Mouse (Mus musculus) forebrain, embryonic 11.5 days (tissue): ENCODE measurements at regions not wholly inside any gene's neighbourhood (a gene's known extent, or its start where the extent isn't known, plus 50 kb on each side); places are given as distances from the start of the nearest gene placed in this dataset.

ENCODE experiments used
- ATAC-seq: fragments of 200-750 bp; cut with Nextera tagmentation; replicated peaks from 2 replicates; pipeline ENCODE4 v1.8.0; 2017; ENCODE audit warnings: moderate TSS enrichment; ENCODE audit not compliant: low FRiP score
- DNase-seq: peaks from one replicate; pipeline ENCODE4 v3.0.0-alpha.2; 2017; ENCODE audit warnings: low spot score
- H3K27ac ChIP-seq: fragments of 300-500 bp; sonication (generic); 2 replicates; pipeline ENCODE4 v1.5.1; 2014; ENCODE audit warnings: low read depth, low read length
- H3K27me3 ChIP-seq: fragments of 300-500 bp; sonication (generic); 2 replicates; pipeline ENCODE4 v1.6.1; 2014; ENCODE audit warnings: mild to moderate bottlenecking, low read length, mixed read lengths; ENCODE audit not compliant: control insufficient read depth, insufficient read depth
- H3K36me3 ChIP-seq: fragments of 300-500 bp; sonication (generic); 2 replicates; pipeline ENCODE4 v1.6.1; 2014; ENCODE audit warnings: mild to moderate bottlenecking, low read length, moderate library complexity, mixed read lengths; ENCODE audit not compliant: control insufficient read depth, insufficient read depth
- H3K4me1 ChIP-seq: fragments of 300-500 bp; sonication (generic); replicated peaks from 2 replicates; pipeline ENCODE4 v1.6.1; 2014; ENCODE audit warnings: low read length, mixed read lengths; ENCODE audit not compliant: control insufficient read depth, insufficient read depth
- H3K4me2 ChIP-seq: fragments of 300-500 bp; sonication (generic); 2 replicates; pipeline ENCODE4 v1.6.1; 2014; ENCODE audit warnings: low read depth, mild to moderate bottlenecking, low read length, moderate library complexity, mixed read lengths; ENCODE audit not compliant: severe bottlenecking
- H3K4me3 ChIP-seq: fragments of 300-500 bp; sonication (generic); 2 replicates; pipeline ENCODE4 v1.5.1; 2014; ENCODE audit warnings: low read depth, low read length
- H3K9ac ChIP-seq: fragments of 300-500 bp; sonication (generic); 2 replicates; pipeline ENCODE4 v1.6.1; 2014; ENCODE audit warnings: low read length
- H3K9me3 ChIP-seq: fragments of 300-500 bp; sonication (generic); 2 replicates; pipeline ENCODE4 v1.6.1; 2016; ENCODE audit warnings: low read length, mixed read lengths; ENCODE audit not compliant: control insufficient read depth
- WGBS: fragments of 180-500 bp; shearing (Covaris S2); extraction: QIAGEN DNeasy Blood & Tissue Kit; methylation state at CpG from one replicate; pipeline ENCODE4 v1.1.7; 2014; 5-methylcytosine and 5-hydroxymethylcytosine counted together

GRCm38 (mm10) chr15:62076552-62077234, 1153.9 kb upstream of the A1bg start:
- Histone ChIP-seq H3K27me3 (no peaks in the 10 kb centered on the region), H3K9me3 (no peaks in the 10 kb centered on the region), H3K4me3 (no peak overlapping the region), H3K36me3 (no peaks in the 10 kb centered on the region), H3K4me1 (no peaks in the 10 kb centered on the region), H3K27ac (no peak overlapping the region), H3K4me2 (no peak overlapping the region), H3K9ac (no peak overlapping the region)
- no peak for DNase-seq
- WGBS: 93% methylated on average over 5 of the region's 5 CpGs
- no peak for ATAC-seq

- DNase-seq (no peak), ATAC-seq (no peak)
- H3K4me3 ChIP-seq: no peak overlapping the region
- no peak overlapping the region for H3K27ac ChIP-seq
- H3K4me2 ChIP-seq: no peak overlapping the region
- no peak overlapping the region for H3K9ac ChIP-seq
- H3K9me3 ChIP-seq: no peaks in the 10 kb centered on the region
- H3K36me3 ChIP-seq: no peaks in the 10 kb centered on the region
- H3K27me3 ChIP-seq: no peaks in the 10 kb centered on the region
- no peaks in the 10 kb centered on the region for H3K4me1 ChIP-seq
- 97% methylated on average over 4 of the region's 4 CpGs for WGBS
These were observed 1151.9 kb upstream of the A1bg start for GRCm38 (mm10) chr15:62074735-62075134.

- ATAC-seq: no peak
- H3K4me1 ChIP-seq: no peaks in the 10 kb centered on the region
- H3K4me2 ChIP-seq: no peak overlapping the region
- no peaks in the 10 kb centered on the region for H3K27me3 ChIP-seq
- no peak overlapping the region for H3K9ac ChIP-seq
- H3K36me3 ChIP-seq: no peaks in the 10 kb centered on the region
- 93% methylated on average over 5 of the region's 5 CpGs for WGBS
- H3K4me3 ChIP-seq: no peak overlapping the region
- DNase-seq: no peak
- no peaks in the 10 kb centered on the region for H3K9me3 ChIP-seq
- no peak overlapping the region for H3K27ac ChIP-seq
These were observed 1150.8 kb upstream of the A1bg start for GRCm38 (mm10) chr15:62073595-62073994.

- Histone ChIP-seq H3K27ac (no peak overlapping the region), H3K9me3 (no peaks in the 10 kb centered on the region), H3K4me2 (no peak overlapping the region), H3K36me3 (no peaks in the 10 kb centered on the region), H3K9ac (no peak overlapping the region), H3K4me1 (no peaks in the 10 kb centered on the region), H3K27me3 (no peaks in the 10 kb centered on the region), H3K4me3 (no peak overlapping the region)
- 94% methylated on average over 2 of the region's 2 CpGs for WGBS
- ATAC-seq: no peak
- no peak for DNase-seq
These were observed 1148.5 kb upstream of the A1bg start for GRCm38 (mm10) chr15:62071311-62071710.

- no peak for ATAC-seq
- no peaks in the 10 kb centered on the region for H3K36me3 ChIP-seq
- no peaks in the 10 kb centered on the region for H3K9me3 ChIP-seq
- no peak overlapping the region for H3K27ac ChIP-seq
- no peak overlapping the region for H3K4me3 ChIP-seq
- peak; percentile 30 for DNase-seq
- no peaks in the 10 kb centered on the region for H3K27me3 ChIP-seq
- no peak overlapping the region for H3K9ac ChIP-seq
- H3K4me2 ChIP-seq: no peak overlapping the region
- H3K4me1 ChIP-seq: no peaks in the 10 kb centered on the region
- WGBS: 78% methylated on average over 11 of the region's 11 CpGs
These were observed 1145.8 kb upstream of the A1bg start for GRCm38 (mm10) chr15:62068422-62069160.

GRCm38 (mm10) chr15:62064399-62064798, 1141.6 kb upstream of the A1bg start:
- DNase-seq (no peak), ATAC-seq (no peak)
- Histone ChIP-seq H3K4me2 (no peak overlapping the region), H3K36me3 (no peaks in the 10 kb centered on the region), H3K9ac (no peak overlapping the region), H3K4me3 (no peak overlapping the region), H3K4me1 (no peaks in the 10 kb centered on the region), H3K27me3 (no peaks in the 10 kb centered on the region), H3K27ac (no peak overlapping the region), H3K9me3 (no peaks in the 10 kb centered on the region)
- 86% methylated on average over 3 of the region's 3 CpGs for WGBS

- no peak overlapping the region for H3K27ac ChIP-seq
- ATAC-seq (no peak), DNase-seq (no peak)
- H3K4me1 ChIP-seq: no peaks in the 10 kb centered on the region
- H3K4me2 ChIP-seq: no peak overlapping the region
- no peak overlapping the region for H3K9ac ChIP-seq
- H3K27me3 ChIP-seq: no peaks in the 10 kb centered on the region
- 89% methylated on average over 2 of the region's 2 CpGs for WGBS
- no peaks in the 10 kb centered on the region for H3K36me3 ChIP-seq
- no peak overlapping the region for H3K4me3 ChIP-seq
- H3K9me3 ChIP-seq: no peaks in the 10 kb centered on the region
These were observed 1134.6 kb upstream of the A1bg start for GRCm38 (mm10) chr15:62057449-62057848.

GRCm38 (mm10) chr15:62056889-62057288, 1134.1 kb upstream of the A1bg start:
- no peak overlapping the region for H3K4me3 ChIP-seq
- 91% methylated on average over 11 of the region's 11 CpGs for WGBS
- no peak for ATAC-seq
- H3K4me1 ChIP-seq: no peaks in the 10 kb centered on the region
- no peaks in the 10 kb centered on the region for H3K27me3 ChIP-seq
- H3K9ac ChIP-seq: no peak overlapping the region
- no peak overlapping the region for H3K27ac ChIP-seq
- DNase-seq: no peak
- no peak overlapping the region for H3K4me2 ChIP-seq
- no peaks in the 10 kb centered on the region for H3K9me3 ChIP-seq
- no peaks in the 10 kb centered on the region for H3K36me3 ChIP-seq

GRCm38 (mm10) chr15:62056401-62056800, 1133.6 kb upstream of the A1bg start:
- ATAC-seq: no peak
- 92% methylated on average over 3 of the region's 3 CpGs for WGBS
- Histone ChIP-seq H3K27me3 (no peaks in the 10 kb centered on the region), H3K9me3 (no peaks in the 10 kb centered on the region), H3K9ac (no peak overlapping the region), H3K4me1 (no peaks in the 10 kb centered on the region), H3K4me2 (no peak overlapping the region), H3K4me3 (no peak overlapping the region), H3K36me3 (no peaks in the 10 kb centered on the region), H3K27ac (no peak overlapping the region)
- no peak for DNase-seq
